Mouse (Mus musculus): ENCODE data around the gene Cyp11a1. TPM values are rescaled to one million over a fixed set of nuclear protein-coding genes. Genes with fewer than 3 reads are reported as not detected.

The Cyp11a1 gene
- polyA plus RNA-seq (2012; fragmentation: generic; extraction: Trizol) = not detected

DNA sequence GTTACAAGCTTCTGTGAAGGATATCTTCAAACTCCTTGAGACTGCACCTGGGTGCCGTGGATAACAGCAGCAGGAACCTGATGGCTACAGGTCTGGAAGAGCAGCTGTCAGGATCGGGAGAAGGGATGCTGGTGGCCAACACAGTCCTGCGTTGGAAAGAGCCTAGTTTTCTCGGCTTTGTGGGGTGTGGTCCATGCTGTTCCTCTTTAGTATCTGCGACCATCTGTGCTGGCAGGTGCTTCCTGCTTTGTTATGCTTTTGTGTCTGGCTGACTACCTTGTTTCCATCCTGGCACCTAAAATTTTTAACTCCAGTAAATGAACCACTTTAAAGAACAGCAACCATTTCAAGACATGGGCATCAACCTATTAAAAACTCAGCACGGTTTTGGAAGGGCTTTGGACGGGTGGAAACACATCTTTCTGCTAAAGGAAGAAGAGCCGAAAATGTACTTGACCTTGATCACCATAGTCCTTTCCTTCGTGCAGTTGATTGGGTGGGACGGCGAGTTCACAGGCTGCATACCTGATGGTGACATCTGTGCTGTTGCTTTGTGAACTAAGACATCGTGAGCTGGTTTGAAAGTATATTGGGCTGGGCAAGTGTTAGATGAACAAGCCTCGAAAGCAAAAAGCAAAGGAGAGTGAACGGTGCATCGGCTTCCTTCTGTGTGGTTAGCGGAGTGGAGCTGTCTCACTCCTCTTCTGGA, at the start of gene Cyp11a1:
TSS of gene Cyp11a1 (plus strand) at position 659 of the 709 bp plus-strand sequence.

GRCm38 (mm10) chr9:58063531-58063930, 57.3 kb downstream of the Cyp11a1 start, which contains the start of gene Stra6:
Gene Stra6 (plus strand): TSS chr9:58063788.

Other genes with a start within 250 kb of the Cyp11a1 start
- gene Clk3, start 240.6 kb upstream of the Cyp11a1 start, polyA plus RNA-seq (2012; fragmentation: generic; extraction: Trizol) = 10 to 100 TPM; 15.2 to 38.2 TPM
- gene Arid3b, start 169.6 kb upstream of the Cyp11a1 start, polyA plus RNA-seq (2012; fragmentation: generic; extraction: Trizol) = 1 to 10 TPM in 1 of 2 experiments, under 1 TPM in 1; 0.41 to 1.1 TPM
- gene Ubl7, start 95.4 kb upstream of the Cyp11a1 start, polyA plus RNA-seq (2012; fragmentation: generic; extraction: Trizol) = 10 to 100 TPM; 82.1 to 87.2 TPM
- 1 to 10 TPM; 2.6 to 4.8 TPM for gene Sema7a, start 66.3 kb upstream of the Cyp11a1 start, polyA plus RNA-seq (2012; fragmentation: generic; extraction: Trizol)
- 1 to 10 TPM in 1 of 2 experiments, under 1 TPM in 1; 0.15 to 4.2 TPM for gene Stra6, start 57.4 kb downstream of the Cyp11a1 start, polyA plus RNA-seq (2012; fragmentation: generic; extraction: Trizol)
- under 1 TPM in 1 of 2 experiments, not detected in 1; 0.14 TPM for gene Ccdc33, start 112.4 kb downstream of the Cyp11a1 start, polyA plus RNA-seq (2012; fragmentation: generic; extraction: Trizol)
- 100 to 1,000 TPM in 1 of 2 experiments, under 1 TPM in 1; 0.76 to 401 TPM for gene Islr, start 197.9 kb downstream of the Cyp11a1 start, polyA plus RNA-seq (2012; fragmentation: generic; extraction: Trizol)
- under 1 TPM in 1 of 2 experiments, not detected in 1; 0.05 TPM for gene Islr2, start 197.9 kb downstream of the Cyp11a1 start, polyA plus RNA-seq (2012; fragmentation: generic; extraction: Trizol)
- gene Pml, start 243.4 kb downstream of the Cyp11a1 start, polyA plus RNA-seq (2012; fragmentation: generic; extraction: Trizol) = 10 to 100 TPM; 21.4 to 22.8 TPM
- gene Stoml1, start 246.8 kb downstream of the Cyp11a1 start, polyA plus RNA-seq (2012; fragmentation: generic; extraction: Trizol) = 10 to 100 TPM in 1 of 2 experiments, 1 to 10 TPM in 1; 8.4 to 39.9 TPM

Measured in C3H10T1/2 (cell line).